Mouse (Mus musculus): Measurements from ENCODE around the gene Mark2. TPM values are rescaled to one million over a fixed set of nuclear protein-coding genes. Genes with fewer than 3 reads are reported as not detected.

Gene Mark2
- polyA plus RNA-seq, 1 experiment from 2014 or later, result 57.8 TPM

- H3K36me3 ChIP-seq (ENCODE audit: insufficient read depth), result no peaks in the 10 kb centered on the region
- TF ChIP-seq CTCF (IDR thresholded peaks at IDR 0.05; ENCODE audit: low read depth), result no peak
- no peak overlapping the region for H3K27ac ChIP-seq (ENCODE audit: low read depth)
- WGBS, result 78% methylated on average over 2 of the region's 2 CpGs
- H3K9ac ChIP-seq, result no peak overlapping the region
- no peak for ATAC-seq (ENCODE audit: insufficient read depth)
- no peaks in the 10 kb centered on the region for H3K9me3 ChIP-seq (ENCODE audit: low read depth, low read length)
- DNase-seq, result no peak
- peaks cover 21% of the 10 kb centered on the region; the same call in 1 of the 2 replicates for H3K4me1 ChIP-seq (ENCODE audit: insufficient read depth)
- H3K4me3 ChIP-seq (ENCODE audit: low read depth, low read length), result no peak overlapping the region
- H3K4me2 ChIP-seq, result no peak overlapping the region
- no peaks in the 10 kb centered on the region for H3K27me3 ChIP-seq (ENCODE audit: insufficient read depth, low read length)
Observed at GRCm38 (mm10) chr19:7313660-7314059, 28.0 kb downstream of the Mark2 start.

- Histone ChIP-seq H3K9ac (0 out of 2 replicates have a peak overlapping the region, but pooled peaks have one; percentile 9), H3K4me3 (ENCODE audit: low read depth, low read length) (no peak overlapping the region), H3K36me3 (ENCODE audit: insufficient read depth) (no peaks in the 10 kb centered on the region), H3K4me2 (peak overlapping the region; percentile 39), H3K4me1 (ENCODE audit: insufficient read depth) (peaks cover 28% of the 10 kb centered on the region), H3K9me3 (ENCODE audit: low read depth, low read length) (no peaks in the 10 kb centered on the region), H3K27ac (ENCODE audit: low read depth) (peak overlapping the region; percentile 89), H3K27me3 (ENCODE audit: insufficient read depth, low read length) (no peaks in the 10 kb centered on the region)
- TF ChIP-seq CTCF (IDR thresholded peaks at IDR 0.05; ENCODE audit: low read depth), result no peak
- ATAC-seq (ENCODE audit: insufficient read depth) (no peak), DNase-seq (peak; percentile 34)
- 34% methylated on average over 10 of the region's 10 CpGs for WGBS
Observed at GRCm38 (mm10) chr19:7311306-7311705, 30.4 kb downstream of the Mark2 start.

- Histone ChIP-seq H3K4me1 (ENCODE audit: insufficient read depth) (peaks cover 28% of the 10 kb centered on the region), H3K27me3 (ENCODE audit: insufficient read depth, low read length) (no peaks in the 10 kb centered on the region), H3K4me2 (peak overlapping the region; percentile 39), H3K9ac (peak overlapping the region; percentile 27; the same call in 1 of the 2 replicates), H3K27ac (ENCODE audit: low read depth) (peak overlapping the region; percentile 89), H3K9me3 (ENCODE audit: low read depth, low read length) (no peaks in the 10 kb centered on the region), H3K36me3 (ENCODE audit: insufficient read depth) (no peaks in the 10 kb centered on the region), H3K4me3 (ENCODE audit: low read depth, low read length) (no peak overlapping the region)
- DNase-seq (peak; percentile 75), ATAC-seq (ENCODE audit: insufficient read depth) (peak; percentile 73; the same call in 1 of the 2 replicates)
- TF ChIP-seq CTCF (IDR thresholded peaks at IDR 0.05; ENCODE audit: low read depth), result peak; percentile 11; the same call in 1 of the 2 replicates
- 18% methylated on average over 5 of the region's 5 CpGs for WGBS
Observed at GRCm38 (mm10) chr19:7310704-7311103, 31.0 kb downstream of the Mark2 start.

GRCm38 (mm10) chr19:7309738-7310330, 31.8 kb downstream of the Mark2 start:
- Histone ChIP-seq H3K4me2 (no peak overlapping the region), H3K9me3 (ENCODE audit: low read depth, low read length) (no peaks in the 10 kb centered on the region)
- WGBS, result 62% methylated on average over 2 of the region's 2 CpGs

GRCm38 (mm10) chr19:7307995-7308770, 33.5 kb downstream of the Mark2 start:
- DNase-seq, result peak; percentile 75

More at GRCm38 (mm10) chr19:7309738-7310330, 31.8 kb downstream of the Mark2 start:
- Histone ChIP-seq H3K9ac (no peak overlapping the region), H3K27me3 (ENCODE audit: insufficient read depth, low read length) (no peaks in the 10 kb centered on the region), H3K27ac (ENCODE audit: low read depth) (peak overlapping the region; percentile 89), H3K4me1 (ENCODE audit: insufficient read depth) (peaks cover 28% of the 10 kb centered on the region), H3K36me3 (ENCODE audit: insufficient read depth) (no peaks in the 10 kb centered on the region), H3K4me3 (ENCODE audit: low read depth, low read length) (no peak overlapping the region)
- ATAC-seq (ENCODE audit: insufficient read depth) (no peak), DNase-seq (no peak)
- TF ChIP-seq CTCF (IDR thresholded peaks at IDR 0.05; ENCODE audit: low read depth), result no peak

GRCm38 (mm10) chr19:7306968-7307367, 34.7 kb downstream of the Mark2 start:
- Histone ChIP-seq H3K4me3 (ENCODE audit: low read depth, low read length) (no peak overlapping the region), H3K4me1 (ENCODE audit: insufficient read depth) (peaks cover 28% of the 10 kb centered on the region), H3K27me3 (ENCODE audit: insufficient read depth, low read length) (no peaks in the 10 kb centered on the region), H3K4me2 (no peak overlapping the region), H3K9me3 (ENCODE audit: low read depth, low read length) (no peaks in the 10 kb centered on the region), H3K36me3 (ENCODE audit: insufficient read depth) (no peaks in the 10 kb centered on the region), H3K9ac (no peak overlapping the region), H3K27ac (ENCODE audit: low read depth) (peak overlapping the region; percentile 55)
- 47% methylated on average over 3 of the region's 3 CpGs for WGBS
- DNase-seq, result no peak
- no peak for ATAC-seq (ENCODE audit: insufficient read depth)
- TF ChIP-seq CTCF (IDR thresholded peaks at IDR 0.05; ENCODE audit: low read depth), result no peak

More at GRCm38 (mm10) chr19:7307995-7308770, 33.5 kb downstream of the Mark2 start:
- Histone ChIP-seq H3K9ac (0 out of 2 replicates have a peak overlapping the region, but pooled peaks have one; percentile 14), H3K36me3 (ENCODE audit: insufficient read depth) (no peaks in the 10 kb centered on the region), H3K4me3 (ENCODE audit: low read depth, low read length) (no peak overlapping the region), H3K9me3 (ENCODE audit: low read depth, low read length) (no peaks in the 10 kb centered on the region), H3K27ac (ENCODE audit: low read depth) (peak overlapping the region; percentile 55), H3K4me2 (peak overlapping the region; percentile 30), H3K27me3 (ENCODE audit: insufficient read depth, low read length) (no peaks in the 10 kb centered on the region), H3K4me1 (ENCODE audit: insufficient read depth) (peaks cover 28% of the 10 kb centered on the region)
- 40% methylated on average over 8 of the region's 8 CpGs for WGBS
- TF ChIP-seq CTCF (IDR thresholded peaks at IDR 0.05; ENCODE audit: low read depth), result no peak
- peak; percentile 40; the same call in 1 of the 2 replicates for ATAC-seq (ENCODE audit: insufficient read depth)
